Mouse (Mus musculus): ENCODE data around the gene Macf1. TPM values are rescaled to one million over a fixed set of nuclear protein-coding genes. Genes with fewer than 3 reads are reported as not detected.

The Macf1 gene
- total RNA-seq (2021) = 100 to 1,000 TPM; 209 TPM
- long read RNA-seq, experiment 1, partial matches to known transcripts = 14 of 19 reads
- long read RNA-seq, experiment 1, other reads (novel, unspliced or antisense) = 5 of 19 reads
- long read RNA-seq, experiment 2, partial matches to known transcripts = 7 of 11 reads
- long read RNA-seq, experiment 2, other reads (novel, unspliced or antisense) = 4 of 11 reads

DNA sequence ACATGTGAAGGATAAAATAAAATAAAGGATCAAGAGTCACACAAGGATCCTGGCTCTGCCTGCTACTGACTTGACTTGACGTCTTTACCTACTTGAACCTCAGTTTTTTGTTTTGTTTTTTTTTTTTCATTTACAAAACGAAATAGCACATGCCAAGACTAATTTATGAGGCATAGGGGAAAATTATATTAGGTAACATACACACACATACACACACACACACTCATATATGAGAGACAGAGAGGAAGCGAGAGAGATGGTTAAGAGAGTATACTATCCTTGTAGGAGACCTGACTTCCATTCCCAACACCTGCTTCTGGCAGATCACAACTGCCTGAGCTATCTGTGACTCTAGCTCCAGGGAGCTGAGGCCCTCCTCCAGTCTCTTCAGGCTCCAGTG, at the start of gene Macf1:
Gene Macf1 (minus strand): TSS at position 101 of the 400 bp plus-strand sequence.
- DNase-seq (ENCODE audit: low spot score in 2 of 2) = no peak

DNA sequence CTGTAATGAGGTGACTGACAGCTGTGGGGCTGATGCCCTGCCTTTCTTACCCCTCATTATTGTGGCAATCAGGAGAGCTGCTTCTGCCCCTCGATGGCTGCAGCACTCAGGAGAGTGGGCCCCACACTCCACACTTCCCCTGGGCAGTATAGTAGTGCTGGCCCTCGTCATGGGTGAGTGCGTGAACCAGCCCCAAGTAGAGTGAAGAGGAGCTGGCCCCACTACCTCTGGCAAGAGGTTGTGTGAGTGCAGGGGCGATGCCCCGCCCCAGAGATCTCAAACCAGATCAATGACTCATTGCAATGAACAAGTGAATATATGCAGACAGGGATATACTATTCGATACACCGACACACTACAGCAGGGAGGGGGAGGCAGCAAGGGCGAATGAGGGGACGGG, 49.4 kb upstream of the Macf1 start:
- DNase-seq (ENCODE audit: low spot score in 2 of 2) = no peak

DNA sequence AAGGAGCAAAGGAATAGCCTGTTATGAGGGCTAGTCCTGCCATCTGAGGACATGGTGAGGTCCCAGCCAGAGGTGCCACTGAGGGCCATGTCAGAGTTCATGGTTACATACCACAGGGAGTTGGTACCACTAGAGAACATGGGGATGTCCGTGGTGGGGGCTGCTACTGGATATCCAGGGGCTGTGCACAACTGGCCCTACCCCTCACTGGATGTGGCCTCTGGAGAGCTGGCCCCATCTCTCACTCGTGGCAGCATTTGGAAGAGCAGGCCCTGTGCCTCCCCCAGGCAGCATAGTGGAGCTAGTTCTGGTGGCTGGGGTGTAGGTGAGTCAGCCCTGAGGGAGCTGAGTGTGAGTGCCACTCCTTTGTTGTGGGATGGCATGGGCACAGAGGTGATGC, 48.8 kb upstream of the Macf1 start:
- DNase-seq (ENCODE audit: low spot score in 2 of 2) = no peak

DNA sequence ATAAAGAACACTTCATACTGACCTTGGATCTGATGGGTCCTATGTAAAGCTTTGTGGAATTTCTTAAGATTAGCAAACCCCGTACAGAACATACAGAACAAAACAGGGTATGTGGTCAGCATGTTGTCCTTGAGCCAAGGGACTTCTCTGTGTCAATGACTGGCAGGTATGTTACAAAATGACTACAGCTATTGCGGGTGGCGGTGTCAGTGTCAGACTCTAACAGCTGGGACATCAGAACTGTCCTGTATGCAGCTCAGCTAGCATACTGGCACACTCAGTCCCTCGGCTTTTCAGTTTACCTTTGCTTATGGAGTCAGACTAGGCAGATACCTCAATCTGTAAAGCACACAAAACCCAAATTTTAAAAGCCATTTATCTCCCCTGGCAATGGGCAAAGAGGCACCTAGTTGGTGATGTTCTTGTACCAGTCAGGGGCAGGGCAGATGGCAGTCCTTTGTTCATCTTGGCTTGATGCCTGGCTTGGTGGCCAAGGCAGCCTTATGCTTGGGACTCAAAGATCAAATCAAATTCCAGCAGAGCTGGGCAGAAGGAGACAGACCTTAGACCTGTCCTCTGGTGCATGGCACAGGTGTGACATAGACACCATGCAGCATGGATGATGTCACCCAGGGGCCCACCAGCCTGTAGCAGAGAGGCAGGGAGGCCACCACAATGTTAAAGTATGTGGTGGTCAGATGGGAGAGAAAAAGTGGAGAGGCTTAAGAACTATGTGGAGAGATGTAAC, 48.2 kb upstream of the Macf1 start:
- DNase-seq (ENCODE audit: low spot score in 2 of 2) = no peak

DNA sequence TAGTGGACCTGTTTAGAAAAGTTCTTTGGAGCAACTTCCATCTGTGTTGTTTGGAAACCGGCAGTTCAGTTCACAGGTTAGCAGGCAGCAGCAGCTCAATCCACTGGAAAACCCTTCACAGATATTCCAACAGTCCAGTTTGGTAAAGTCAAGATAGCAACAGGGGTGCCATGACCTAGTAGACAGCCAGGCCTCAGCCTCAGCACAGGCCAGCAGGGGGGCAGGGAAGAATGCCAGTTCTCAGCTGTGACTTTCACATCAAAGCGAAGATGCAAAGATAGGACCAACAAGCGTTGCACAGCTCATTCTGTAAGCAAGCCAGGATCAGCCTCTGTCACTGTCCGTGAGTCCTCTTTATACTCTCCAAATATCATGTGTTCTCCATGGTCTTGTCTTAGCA, 37.6 kb upstream of the Macf1 start:
- DNase-seq (ENCODE audit: low spot score in 2 of 2) = no peak

DNA sequence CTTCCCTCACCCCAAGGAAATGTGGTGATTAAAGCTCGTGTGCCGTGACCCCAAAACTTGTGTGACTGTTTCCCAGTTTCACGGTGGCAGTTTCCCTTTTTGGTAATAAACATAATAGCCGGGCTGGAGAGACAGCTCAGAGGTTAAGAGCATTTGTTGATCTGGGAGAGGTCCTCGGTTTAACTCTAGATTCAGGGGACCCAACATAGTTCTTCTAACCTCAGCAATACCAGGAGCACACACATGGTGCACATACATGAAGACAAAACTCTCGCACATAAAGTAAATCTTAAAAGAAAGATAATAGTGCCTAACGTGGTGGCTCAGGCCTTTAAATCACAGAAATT, 34.2 kb upstream of the Macf1 start:
- DNase-seq (ENCODE audit: low spot score in 2 of 2) = no peak

DNA sequence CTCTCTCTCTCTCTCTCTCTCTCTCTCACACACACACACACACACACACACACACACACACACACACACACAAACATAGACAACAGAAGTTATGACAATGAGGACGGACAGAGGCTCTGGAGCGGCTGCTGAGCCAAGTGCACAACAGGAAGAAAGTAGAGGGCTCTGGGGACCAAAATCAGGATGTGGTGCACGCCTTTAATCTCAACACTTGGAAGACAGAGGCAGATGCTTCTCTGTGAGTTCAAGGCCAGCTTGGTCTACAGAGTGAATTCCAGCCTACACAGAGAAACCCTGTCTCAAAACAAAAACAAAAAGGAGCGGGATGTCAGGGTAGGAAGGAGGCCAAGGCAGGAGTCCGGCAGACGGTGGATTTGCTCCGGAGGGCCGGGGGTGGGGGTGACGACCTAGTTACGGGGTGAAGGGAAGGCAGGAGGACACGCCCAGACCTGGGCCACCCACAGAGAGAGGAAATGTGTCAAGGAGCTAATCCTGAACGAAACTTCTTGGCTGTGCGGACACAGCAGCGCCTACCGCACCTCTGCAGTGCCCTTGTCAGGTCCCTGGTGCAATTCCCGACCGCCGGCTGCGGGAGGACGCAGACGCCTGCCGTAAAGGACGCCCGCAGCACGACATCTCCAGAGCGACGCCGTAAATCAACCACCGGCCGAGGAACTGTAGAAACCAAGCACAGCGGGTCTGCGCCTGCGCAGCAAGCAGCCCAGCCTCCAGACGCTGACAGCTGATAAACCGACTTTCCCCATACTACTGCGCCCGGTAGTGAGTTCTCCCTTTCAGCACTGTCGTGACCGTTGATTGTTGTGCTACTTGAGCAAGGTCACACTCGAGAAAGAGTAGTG, 33.6 kb upstream of the Macf1 start, which contains the start of gene Ndufs5:
Gene Ndufs5 (minus strand): TSS at position 629 of the 860 bp plus-strand sequence.
- DNase-seq (ENCODE audit: low spot score in 2 of 2) = peak; percentile 90 to 97

DNA sequence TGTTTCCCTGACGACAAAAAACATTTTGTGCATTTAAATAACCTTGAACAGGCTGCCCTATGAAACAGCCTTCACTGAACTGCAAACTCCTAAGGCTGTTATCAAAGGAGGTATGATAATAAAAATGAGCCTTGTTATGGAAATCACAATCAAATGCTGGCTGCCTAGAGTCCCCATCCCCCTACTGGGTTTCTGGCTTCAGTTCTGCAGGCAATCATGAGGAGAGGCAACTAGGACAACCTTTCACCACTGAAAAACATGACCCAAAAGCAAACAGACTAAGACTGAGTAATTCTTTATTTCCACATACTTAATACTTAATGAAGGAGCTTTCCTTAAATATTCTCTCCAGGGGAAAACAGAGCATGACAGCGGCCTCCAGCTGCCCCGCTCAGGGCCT, 28.3 kb upstream of the Macf1 start:
- no peak for DNase-seq (ENCODE audit: low spot score in 2 of 2)

DNA sequence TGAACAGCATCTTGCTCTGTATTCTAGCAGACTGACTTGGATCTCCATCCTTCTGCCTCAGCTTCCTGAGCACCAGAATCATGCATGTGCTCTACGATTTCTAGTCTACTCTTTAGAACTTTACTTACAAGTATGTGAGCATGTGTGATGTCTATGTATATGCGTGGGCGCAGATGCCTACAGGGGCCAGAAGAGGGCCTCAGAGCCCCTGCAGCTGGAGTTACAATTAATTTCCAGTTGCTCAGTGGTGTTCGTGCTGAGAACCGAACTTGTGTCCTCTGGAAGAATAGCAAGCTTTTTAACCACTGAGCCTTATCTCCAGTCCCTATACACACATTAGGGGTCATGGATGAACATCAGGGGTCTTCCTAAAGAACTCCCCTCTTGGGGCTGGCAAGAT, 23.2 kb upstream of the Macf1 start:
- no peak for DNase-seq (ENCODE audit: low spot score in 2 of 2)

DNA sequence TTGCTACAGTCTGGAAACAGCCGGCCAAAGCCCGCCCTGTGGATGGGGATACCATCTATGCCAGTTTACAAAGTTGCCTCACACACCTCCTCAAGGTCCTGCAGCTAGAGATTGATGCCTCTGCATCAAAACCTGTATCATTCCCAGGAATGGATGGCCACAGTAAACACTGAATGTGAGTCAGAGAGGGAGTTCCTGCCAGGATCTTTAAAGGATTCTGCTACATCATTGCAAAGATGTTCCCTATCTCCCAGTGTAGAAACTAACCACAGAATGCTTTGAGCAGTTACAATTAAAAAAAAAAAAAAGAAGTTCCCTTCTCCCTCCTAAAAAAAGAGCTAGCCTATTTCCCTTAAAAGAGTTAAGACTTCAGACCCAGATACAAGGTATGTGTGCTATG, 21.2 kb upstream of the Macf1 start:
- no peak for DNase-seq (ENCODE audit: low spot score in 2 of 2)

DNA sequence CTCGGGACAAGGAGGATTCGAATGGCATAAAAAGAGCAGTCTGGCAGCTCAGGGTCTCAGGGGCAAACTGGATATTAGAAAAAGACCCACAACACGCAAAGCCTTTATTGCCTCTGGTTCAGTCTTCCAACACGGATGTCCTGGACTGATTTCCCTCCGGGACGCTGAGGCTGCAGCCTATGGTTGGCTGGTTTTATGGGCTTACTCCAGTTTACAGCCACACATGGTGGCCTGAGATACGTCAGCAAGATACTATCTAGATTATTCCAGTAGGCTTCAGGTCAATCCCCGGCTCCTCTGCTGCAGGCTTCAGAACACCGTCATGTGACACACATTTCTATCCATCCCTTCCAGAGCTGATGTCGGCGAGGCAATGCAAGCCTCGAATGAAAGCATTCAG, 9.2 kb upstream of the Macf1 start:
- no peak for DNase-seq (ENCODE audit: low spot score in 2 of 2)

DNA sequence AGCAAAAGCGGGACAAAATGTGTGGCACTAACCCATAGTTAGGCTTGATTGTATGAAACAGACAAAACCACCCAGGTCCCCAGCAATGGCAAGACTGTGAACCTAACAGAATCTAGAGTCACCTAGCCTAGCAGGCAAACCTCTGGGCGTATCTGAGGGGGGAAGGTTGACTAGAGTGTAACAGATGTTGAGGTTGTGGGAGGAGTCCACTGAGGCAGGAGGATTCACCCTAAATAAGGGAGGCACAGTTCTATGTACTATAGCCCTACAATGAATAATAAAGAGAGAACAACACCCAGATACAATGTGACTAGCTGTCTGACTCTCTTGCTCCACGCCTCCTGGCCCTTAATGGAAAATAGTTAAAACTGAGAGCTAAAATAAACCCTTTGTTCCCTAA, 7.9 kb upstream of the Macf1 start:
- no peak for DNase-seq (ENCODE audit: low spot score in 2 of 2)

DNA sequence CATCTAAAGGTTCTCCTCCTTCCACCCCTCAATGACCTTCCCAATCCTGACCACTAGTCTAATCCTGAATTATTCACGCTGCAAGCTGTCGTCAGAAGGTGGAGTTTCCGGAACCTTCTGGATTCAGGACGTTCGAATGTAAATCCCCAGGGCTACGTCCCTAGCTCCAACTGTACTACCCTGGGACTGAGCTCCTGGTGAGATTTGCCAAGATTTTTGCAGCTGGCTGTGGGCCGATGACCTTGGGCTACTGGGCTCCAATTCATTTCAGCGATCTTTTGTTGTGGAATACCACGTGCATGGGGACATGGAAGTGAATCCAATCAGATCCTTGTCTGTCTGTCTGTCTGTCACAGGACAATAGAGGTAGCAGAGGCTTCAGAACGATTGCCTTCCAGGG, 6.2 kb upstream of the Macf1 start:
- no peak for DNase-seq (ENCODE audit: low spot score in 2 of 2)

DNA sequence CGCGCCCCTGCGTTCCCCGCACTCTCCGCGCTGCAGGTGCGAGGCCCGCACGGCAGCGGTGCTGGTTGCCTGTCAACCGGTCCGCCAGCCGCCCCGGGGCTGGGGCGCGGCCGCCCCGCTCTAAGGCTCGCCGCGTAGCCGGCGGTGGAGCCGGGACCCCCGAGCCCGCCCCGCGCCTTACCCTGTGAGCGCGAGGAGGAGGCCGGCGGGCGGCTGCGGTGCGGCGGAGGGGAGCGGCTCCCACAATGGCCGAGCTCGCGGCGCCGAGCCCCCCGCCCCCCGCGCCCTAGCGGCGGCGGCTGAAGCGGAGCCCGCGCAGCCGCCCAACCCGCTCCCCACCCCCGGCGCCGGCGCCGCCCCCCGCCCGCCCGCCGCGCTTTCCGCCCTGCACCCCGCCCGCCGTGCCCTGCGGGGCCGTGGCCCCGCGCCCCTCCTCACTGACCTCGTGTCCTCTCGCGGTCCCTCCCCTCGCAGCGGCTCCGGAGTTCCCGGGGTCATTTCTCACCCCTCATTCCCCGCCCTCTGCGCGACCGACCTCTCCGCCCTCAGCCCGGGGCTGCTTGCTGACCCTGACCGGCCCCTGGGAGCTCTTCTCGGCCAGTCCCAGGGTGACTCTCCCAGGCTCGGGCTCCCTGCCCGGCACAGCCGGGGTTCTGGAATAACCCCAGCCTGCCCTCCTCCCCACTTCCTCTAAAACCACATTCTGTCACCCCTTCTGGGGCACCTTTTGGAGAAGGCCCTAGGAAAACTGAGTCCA, 3.0 kb upstream of the Macf1 start:
- peak; percentile 33 to 50 for DNase-seq (ENCODE audit: low spot score in 2 of 2)

DNA sequence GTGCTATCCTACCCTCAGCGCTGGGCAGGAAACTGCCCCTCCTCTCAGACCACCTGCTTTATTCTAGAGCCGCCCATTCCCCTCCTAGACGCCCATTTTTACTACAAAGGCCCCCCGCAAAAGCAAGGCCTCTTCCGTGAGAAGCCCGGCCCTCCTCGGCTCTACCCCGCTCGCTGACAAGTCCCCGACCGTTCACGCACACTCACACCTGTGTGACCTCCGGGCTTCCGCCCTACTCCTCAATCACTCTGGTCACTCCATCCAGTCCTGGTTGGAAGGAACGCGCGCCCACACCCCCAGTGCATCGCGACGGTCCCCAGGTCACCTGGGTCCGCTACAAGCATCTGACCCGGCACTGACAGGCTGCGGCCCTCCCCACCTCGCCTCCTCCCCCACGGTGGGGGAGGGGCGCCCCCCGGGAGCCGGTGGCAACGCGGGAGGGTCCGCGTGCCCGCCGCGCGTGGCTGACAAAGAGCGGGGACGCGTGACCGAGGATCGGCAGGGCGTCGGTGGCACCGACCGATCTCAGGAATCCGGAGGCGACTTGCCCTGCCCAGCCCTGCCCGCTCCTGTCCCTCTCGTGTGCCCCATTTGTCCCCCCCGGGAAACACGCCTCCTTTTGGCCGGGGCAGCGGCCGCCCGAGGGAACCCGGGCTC, 2.3 kb upstream of the Macf1 start:
- peak; percentile 22 to 23 for DNase-seq (ENCODE audit: low spot score in 2 of 2)

DNA sequence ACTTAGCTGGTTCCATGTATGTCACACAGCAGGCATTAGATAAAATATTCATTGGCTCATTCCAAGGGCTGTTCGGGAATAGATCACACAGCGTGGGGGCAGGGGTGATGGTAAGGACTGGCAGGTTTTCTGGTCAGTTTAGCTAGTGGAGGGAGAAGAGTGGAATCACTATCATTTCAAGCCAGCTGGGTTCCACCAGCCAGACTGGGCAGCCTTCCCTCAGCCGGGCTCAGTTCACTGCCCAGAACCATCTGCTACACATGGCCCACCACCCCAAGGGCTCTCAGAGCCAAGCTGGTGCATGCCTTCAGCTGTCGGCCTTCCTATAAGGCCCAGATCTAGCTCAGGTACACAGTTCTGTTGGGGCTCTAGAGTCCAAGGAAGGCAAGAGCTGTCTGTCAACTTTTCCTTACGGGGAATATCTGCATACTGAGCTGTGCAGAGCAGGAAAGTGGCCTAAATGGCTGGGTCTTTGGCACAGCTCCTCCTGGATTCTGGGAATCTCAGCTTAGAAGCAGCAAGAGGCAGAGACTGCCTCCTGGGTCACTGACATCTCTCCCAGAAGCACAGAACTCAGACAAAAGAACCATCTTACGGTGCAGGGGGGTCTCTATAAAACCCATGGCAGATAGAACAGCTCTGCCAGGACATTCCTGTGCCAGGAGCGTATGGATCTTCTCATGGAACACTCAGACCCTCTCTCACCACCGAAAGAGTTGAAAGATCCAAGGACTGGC, 1.5 kb upstream of the Macf1 start:
- peak in 1 of 2 experiments; percentile 26 for DNase-seq (ENCODE audit: low spot score in 2 of 2)

DNA sequence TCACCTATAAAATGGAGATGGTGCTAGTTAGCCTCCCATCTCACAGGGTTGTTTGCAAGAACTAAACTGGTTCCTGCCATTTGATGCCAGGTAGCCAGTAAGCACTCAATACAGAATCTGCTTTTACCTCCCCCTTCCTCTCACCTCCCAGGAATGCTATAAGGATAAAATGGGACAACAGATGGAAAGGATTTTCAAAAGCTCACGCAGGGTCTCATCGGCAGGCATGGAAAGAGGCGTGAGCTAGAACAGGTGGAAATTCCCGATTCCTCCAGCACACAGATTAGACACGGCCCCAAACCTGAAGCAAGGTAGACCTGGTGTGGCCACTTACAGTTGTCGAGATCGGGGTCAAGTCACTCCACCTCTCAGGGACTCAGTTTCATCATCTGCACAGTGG, 886 bp upstream of the Macf1 start:
- no peak for DNase-seq (ENCODE audit: low spot score in 2 of 2)

DNA sequence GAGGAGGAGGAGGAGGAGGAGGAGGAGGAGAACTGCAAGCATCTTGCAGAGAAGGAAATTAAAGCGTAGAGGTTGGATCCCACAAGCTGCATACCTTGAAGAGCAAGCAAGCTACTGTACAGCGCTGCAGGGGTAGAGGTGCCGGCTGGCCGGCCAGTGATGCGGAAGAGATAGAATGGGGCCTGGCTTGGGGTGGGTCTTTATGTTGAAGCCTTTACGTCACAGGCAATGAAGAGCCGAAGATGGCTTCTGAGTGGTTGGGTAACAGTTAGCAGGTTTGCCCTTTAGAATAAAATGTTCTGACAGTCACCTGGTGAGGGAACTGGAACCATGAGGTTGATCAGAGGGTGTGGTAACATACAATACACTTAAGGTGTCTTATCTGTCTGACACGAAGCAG, 1.9 kb downstream of the Macf1 start:
- no peak for DNase-seq (ENCODE audit: low spot score in 2 of 2)

DNA sequence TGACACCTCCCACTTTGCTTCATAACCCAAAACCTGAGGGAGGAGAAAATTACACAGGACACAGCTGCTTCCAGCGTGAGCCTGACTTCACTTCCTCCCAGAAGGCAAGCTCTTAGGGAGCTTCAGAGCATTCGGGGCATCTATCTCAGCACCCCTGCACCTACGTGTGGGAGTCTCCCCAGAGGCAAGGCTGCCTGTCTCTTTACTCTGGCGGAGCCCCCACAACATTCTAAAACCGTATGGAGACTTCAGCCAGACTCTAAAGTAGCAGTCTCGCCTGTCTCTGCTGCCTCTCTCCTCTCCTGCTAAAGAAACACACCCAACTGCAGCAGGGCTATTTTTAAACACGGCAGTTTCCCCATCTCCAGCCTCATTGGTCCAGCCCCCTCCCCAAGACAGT, 3.2 kb downstream of the Macf1 start:
- DNase-seq (ENCODE audit: low spot score in 2 of 2) = no peak
